Mouse (Mus musculus): Measurements from ENCODE around the gene Pcgf6.
A peak's percentile ranks its signal among the peaks of the same experiment; 100 is the strongest.

Pcgf6 gene

DNA sequence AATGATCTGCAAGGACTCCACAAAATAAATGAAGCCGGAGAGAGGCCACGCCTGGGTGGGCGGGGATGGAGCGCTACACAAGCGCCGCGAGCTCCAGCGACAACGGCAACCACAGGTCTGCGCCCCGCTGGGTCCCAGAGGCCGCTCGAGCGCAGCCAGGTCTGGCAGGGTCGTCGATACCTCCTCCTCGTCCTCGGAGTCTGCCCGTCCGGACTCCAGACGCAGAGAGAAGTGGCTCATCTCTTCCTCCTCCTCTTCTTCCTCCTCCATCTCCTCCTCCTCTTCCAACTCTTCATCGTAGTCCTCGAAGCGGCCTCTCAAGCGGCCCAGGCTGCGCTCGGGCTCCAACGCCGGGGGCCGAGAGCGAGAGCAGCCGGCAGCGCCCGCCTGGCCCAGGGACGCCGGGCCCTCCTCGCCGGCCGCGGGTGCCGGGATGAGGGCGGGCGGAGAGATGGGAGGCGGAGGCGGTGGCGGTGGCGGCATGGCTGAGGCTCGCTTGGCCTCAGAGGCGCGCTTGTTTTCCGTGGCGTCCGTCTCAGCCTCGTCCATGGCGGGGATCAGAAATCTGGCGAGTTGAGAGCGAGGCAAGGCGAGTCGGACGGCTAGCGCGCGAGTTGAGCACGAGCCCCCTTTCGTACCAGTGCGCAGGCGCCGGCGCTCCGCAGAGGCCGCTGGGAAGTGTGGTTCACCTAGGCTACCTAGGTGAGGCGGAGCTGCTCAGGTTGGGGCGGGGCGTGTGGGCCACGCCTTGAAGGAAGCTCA is at the start of gene Pcgf6:
Gene Pcgf6 (minus strand): TSS at position 636 of the 762 bp plus-strand sequence.
- peak; percentile 86 for DNase-seq

DNA sequence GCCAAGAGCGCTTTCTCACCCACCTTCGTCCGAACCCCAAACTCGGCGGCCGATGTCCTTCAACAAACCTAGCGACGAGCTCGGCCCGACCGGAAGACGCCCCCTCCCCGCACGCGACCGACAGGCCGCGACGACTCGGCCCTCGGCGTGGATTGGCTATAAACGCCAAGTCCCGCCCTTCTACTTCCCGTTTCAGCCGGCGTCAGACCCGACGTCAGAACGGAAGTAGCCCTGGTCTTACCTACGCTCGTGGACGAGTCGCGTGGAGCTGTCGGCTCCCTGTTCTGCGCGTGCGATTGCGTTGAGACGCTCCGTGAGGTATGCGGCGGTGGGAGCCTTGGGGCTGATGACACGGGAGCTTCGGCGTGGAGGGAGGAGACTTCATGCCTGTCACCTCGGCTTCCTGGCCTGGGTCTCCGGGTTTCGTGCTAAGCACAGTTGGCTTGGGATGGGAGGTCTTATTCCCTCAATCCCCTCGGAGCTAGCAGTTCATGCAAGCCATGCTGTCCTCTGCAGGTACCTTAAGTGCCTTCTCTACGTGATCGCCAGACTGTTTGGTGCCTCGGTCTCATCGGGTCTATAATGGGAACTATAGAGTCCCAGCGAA is 39.9 kb upstream of the Pcgf6 start, which contains the start of the genes Usmg5 and Pdcd11:
Gene Usmg5 (minus strand): TSS at position 98 of the 607 bp plus-strand sequence.
Gene Pdcd11 (plus strand): TSS at position 219 of the 607 bp plus-strand sequence.
- peak; percentile 95 for DNase-seq

DNA sequence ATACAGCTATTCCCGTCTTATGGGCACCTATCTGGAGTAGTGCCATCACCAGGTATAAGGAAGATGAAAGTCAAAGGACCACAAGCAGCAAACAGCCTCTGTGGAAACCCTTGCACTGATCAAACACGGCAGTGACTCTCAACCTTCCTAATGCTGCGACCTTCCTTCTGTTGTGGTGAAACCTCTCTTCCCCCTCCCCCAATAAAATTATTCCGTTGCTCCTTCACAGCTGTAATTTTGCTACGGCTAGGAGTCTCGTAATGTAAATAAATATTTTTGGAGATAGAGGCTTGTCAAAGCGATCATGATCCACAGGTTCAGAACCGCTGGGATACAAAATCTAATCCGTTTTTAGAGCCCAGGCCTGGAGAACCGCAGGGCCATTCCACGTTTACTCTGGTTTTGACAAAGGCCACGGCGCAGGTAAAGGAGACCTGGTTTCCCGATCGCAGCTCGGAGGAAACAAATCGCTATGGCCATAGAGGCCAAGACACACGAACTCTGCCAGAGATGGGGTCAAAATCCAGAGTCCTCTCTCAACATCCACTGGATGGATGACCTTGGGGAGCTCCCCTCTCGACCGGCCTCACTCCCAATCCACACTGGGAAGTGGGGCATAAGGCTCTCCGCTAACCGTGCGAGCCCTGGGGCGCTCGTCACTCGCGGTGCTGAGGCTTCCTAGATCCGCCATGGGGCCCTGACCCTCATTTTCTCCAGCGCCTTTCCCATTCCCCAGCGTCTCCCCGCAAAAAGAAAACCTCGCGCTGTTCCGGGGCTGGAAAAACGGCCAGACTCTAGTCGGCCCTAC is 39.2 kb upstream of the Pcgf6 start:
- DNase-seq = peak; percentile 27

DNA sequence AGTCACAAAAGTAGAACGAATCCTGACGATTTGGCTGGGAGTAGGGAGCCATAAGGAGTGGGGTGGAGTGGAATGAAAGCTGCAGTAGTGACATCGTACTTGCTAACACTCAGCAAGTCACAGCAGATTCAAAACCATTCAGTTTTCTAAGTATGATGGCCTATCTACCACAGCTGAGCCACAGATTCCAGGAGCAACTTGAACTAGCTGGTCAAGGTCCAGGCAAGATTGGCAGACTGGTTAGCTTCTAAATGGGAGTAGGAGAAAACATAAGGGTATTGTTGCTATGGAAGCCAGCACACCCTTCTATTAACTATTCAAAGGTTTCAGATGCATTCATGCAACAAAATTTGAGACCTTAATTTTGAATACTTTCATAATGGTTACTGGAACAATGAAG is 37.5 kb upstream of the Pcgf6 start:
- no peak for DNase-seq

DNA sequence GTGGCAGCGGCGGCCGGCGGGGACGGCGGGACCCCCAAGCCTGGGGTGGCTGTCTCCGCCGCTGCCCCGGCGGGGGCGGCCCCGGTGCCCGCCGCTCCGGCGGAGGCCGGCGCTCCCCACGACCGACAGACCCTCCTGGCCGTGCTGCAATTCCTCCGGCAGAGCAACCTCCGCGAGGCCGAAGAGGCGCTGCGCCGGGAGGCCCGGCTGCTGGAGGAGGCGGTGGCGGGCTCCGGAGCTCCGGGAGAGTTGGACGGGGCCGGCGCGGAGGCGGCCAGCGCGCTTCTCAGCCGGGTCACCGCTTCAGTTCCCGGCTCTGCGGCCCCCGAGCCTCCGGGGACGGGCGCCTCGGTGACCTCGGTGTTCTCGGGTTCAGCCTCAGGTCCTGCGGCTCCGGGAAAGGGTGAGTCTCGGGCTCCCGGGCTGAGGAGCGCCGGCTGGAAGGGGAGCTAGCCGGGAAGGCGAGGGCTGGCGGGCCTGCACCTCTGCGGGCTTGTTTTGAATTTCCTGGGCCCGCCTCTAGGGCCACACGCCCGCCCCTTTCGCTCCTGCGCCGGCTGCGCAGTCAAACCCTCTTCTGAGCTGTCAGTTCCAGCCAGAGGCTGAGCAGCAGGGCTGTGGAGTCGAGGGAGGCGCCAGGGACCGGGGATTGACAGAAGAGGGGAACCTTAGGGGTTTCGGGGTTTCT is 17.4 kb upstream of the Pcgf6 start:
- peak; percentile 71 for DNase-seq

DNA sequence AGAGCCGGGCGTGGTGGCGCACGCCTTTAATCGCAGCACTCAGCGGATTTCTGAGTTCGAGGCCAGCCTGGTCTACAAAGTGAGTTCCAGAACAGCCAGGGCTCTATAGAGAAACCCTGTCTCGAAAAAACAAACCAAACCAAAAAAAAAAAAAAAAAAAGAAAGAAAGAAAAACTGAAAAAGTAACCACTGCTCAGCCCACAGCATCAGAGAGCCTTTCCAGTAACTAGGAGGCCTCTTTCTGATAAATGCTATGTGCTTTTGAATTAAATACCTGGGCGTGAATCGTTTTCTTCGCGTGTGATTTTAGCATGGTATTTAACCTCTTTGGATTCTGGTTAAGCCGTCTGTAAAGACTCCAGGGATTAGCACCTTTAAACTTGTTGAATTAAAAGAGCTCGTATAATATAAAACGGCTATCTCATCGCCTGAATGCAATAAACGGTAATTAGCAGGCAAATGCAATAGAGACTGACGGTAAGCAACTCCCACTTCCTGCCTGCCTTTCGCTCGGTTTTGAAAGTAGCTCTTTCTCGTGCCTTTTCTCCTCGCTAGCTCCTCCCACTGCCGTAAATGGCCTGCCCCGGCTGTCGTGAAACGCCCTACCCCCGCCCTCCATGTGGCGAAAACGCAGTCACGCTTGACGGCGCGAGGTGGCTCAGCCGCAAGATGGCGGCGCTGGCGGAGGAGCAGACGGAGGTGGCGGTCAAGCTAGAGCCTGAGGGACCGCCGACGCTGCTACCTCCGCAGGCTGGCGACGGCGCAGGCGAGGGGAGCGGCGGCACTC is 16.6 kb upstream of the Pcgf6 start, which contains the start of gene Taf5:
Gene Taf5 (plus strand): TSS at position 651 of the 787 bp plus-strand sequence.
- DNase-seq = peak; percentile 96

DNA sequence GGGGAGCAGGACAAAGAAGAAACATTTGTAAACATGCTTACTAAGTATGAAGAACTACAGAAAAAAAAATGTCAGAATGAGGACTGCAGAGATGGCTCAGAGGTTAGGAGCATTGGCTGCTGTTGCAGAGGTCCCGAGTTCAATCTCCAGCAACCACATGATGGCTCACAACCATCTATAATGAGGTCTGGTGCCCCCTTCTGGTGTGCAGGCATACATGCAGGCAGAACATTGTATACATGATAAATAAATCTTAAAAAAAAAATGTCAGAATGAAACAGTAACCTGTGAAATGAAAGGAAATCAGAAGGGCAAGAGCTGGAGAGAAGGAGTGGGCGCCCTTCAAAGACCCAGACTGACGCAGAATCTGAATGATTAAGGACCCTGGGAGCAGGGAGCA is 15.2 kb upstream of the Pcgf6 start:
- DNase-seq = no peak

DNA sequence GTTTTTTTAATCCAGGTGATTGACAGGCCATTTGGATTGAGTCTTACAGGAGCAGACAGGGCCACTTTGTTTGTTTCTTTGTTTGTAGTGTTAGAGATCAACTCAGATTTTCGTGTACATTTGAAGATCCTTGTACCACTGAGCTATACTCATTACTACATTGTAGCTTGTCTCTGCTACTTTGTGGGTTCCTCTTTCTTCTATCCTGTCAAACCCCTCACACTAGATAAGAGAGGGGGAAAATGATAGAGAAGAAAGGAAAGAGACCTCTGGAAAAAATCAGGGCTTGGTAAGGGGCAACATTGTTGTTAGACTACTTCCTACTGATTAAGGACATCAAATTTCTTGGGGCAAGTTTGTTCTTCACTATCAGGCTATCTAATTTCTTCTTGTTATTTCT is 7.0 kb upstream of the Pcgf6 start:
- no peak for DNase-seq

DNA sequence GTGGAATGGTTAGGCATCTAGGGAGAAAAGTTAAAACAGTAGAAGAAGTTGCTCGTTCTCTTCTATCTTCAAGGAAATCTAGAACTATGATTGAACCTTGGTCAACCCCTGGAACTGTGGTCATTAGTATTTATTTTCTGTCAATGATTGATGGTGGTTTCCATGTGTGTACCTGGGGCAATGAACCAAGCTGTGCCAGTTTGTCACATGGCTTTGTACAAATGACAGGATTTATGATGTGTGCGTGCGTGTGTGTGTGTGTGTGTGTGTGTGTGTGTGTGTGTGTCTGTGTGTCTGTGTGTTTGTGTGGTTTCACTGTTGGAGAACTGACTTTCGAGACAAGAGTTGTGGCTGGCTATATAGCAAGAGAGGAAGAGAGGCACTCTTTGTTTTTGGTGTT is 2.8 kb upstream of the Pcgf6 start:
- DNase-seq = no peak

DNA sequence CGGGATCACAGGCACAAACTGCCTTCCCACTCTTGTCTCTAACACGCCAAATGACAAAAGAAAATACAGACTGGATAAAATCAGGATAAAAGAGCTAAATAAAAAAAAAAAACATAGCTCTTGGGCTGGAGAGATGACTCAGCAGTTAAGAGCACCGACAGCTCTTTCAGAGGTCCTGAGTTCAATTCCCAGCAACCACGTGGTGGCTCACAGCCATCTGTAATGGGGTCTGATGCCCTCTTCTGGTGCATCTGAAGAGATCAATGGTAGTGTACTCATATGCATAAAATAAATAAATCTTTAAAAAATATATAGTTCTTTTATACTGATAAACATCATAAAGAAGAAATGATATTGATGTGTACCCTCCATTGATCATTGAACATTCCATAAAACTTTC is 2.2 kb upstream of the Pcgf6 start:
- DNase-seq = no peak

DNA sequence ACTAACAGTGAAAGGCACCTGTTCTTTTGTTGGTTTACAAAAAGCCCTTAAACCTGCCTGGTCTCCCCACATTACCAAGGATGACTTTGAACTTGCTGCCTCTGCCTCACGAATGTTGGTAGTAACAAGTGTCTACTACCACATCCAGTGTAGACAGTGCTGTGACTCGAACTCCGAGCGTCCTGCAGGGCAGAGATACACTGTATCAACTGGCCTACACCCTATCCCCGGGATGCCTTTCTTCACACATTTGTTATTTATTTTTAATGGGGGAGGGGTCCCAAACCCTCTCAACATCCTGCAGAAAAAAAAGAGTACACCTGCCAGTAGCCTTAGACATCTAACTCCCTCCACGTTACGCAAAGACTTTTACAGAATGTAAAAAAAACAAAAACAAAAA is 866 bp downstream of the Pcgf6 start:
- DNase-seq = peak; percentile 47

DNA sequence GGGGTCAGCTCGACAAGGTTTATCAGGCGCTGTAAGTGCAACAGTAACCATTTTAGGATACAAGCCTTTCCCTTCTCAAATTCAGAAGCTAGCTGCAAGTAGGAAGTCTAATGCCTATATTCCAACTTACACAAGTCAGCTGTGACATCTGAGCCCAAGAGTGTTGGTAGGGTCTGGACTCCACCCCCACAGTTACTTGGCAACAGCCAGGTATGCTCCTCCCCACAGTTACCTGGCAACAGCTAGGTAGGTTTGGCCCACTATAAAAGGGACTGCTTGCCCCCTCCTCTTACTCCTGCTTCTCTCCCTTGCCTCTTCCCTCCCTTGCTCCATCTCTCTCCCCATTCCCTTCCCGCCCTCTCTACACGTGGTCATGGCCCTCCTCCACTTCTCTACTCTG is 1.6 kb downstream of the Pcgf6 start:
- no peak for DNase-seq

DNA sequence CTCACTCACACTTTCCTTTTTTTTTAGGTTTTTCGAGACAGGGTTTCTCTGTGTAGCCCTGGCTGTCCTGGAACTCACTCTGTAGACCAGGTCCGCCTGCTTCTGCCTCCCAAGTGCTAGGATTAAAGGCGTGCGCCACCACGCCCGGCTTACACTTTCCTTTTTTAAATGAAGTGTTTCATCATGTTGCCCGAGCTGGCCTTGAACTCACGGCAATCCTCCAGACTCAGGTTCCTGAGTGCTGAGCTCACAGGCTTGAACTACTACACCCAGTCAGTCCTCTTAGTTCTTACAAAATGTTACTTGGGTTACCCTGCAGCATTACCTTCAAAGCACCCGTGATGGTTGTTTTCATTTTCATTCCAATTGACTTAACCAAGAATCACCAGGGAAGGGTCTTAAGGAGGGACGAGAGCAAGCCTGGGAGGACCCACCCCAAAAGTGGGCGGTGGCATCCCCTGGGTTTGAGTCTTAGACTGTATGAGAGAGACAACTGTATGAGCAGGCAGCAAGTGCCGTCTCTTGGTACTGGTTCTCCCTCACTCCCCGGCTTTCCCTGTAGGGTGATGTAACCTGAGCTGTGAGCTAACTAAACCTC is 3.4 kb downstream of the Pcgf6 start:
- DNase-seq = no peak

DNA sequence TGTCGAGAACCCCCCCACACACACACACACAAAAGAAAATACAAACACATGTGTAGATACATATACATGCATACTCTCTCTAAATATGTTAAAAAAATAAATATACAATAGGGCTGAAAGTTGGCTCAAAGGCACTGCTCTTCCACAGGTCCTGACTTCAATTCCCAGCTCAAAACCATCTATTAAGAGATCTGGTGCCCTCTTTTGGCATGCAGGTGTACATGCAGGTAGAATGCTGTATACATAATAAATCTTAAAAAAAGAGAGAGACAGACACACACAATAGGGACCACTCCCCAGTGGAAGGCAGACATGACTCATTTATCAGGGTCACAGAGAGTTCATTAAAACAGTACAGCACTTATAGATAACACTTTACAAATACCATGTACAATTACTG is 4.4 kb downstream of the Pcgf6 start:
- DNase-seq = no peak

DNA sequence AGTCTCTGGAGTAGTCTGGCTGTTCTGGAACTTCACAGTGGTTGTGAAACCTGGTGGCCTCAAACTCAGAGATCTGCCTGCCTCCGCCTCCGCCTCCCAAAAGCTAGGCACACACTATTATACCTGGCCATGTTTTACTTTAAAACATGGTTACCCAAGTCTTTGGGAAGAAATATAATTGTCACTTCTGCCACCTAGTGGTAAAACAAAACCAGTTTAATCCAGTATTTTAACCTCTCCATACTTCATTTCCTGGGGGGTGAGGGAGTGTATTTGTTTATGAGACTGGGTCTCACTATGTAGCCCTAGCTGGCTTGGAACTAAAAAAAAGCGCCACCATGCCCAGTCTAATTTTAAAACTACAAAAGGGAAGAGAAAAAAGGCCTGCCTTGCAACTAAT is 7.1 kb downstream of the Pcgf6 start:
- no peak for DNase-seq

DNA sequence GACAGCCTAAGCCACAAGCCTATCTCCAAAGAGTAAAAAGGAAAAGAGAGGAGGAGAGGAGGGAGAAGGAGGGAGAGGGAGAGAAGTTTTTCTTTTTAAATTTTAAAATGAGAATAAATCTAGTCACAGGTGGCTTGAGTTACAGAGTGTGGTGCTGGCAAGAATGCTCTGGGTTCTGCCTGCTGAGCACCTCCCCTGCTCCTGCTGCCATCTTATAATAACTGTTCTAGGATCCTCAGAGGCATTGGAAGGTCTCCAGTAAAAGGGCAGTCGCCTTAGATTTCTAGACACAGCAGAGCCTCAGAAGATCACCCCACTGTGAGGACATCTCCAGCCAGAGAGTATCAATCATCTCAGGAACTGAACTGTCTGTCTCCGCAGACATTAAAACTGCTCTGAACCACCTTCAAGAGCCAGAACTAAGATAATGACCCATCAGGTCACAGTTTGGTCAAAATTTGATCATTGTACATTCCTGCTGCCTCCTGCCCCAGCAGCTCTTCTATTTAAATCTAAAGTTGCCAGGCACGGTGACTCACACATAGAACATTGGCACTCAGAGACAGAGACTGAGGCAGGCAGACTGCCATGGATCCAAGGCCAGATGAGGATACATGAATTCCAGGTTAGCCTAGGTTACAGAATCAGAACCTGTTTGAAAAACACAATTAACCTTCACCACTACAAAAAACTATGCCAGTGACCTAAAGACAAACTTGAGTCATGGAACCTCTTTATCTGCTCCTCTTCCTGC is 9.8 kb downstream of the Pcgf6 start:
- DNase-seq = no peak

DNA sequence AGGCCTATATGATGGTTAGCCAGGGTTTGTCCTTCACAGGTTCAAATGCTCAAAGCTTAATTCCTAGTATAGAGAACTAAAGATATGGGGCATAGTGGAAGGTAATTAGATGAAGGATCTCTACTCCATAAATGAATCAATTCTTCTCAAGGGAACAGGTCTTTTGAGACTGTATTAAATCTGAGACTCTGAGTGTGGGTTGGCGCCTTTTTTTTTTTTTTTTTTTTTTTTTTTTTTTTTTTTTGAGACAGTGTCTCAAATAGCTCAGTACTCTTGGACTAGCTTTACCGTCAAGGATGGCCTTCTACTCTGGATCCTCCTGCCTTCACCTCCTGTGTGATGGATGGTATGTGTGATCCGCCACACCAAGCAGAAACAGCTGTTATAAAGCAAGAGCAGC is 14.1 kb downstream of the Pcgf6 start:
- no peak for DNase-seq

DNA sequence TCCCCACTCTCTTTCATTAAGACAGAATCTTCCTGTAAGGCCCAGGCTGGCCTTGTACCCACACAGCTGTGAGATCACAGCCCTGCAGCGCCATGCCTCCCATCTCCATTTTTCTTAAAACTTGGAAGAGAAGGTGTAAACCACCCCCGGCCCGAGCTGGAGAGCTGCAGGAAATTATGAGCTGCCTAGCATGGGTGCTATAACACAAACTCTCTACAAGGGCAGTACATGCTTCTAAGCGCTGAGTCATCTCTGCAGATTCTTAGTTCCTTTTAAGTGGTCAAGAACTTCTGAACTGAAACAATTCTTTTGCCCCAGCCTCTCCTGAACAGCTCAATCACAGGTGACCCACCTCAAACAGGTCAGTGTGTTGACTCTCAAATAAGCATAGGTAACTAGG is 15.8 kb downstream of the Pcgf6 start:
- no peak for DNase-seq

DNA sequence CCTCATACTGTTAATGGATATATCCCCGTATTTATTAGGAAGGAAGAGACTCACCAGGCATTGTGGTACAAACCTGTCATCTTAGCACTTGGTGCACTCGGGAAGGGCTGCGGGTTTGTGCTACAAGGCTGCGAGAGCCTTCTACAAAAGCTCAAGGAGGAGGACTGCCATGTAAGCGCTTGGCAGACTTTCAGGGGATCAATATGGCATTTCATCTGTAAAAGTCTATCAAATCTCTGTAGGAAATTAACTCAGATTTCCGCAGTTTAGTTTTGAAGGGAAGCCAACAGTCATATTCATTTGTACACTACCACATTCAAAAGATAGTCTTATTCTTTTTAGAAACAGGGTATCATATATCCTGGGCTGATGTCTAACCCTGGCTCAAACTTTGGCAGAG is 18.9 kb downstream of the Pcgf6 start:
- no peak for DNase-seq

DNA sequence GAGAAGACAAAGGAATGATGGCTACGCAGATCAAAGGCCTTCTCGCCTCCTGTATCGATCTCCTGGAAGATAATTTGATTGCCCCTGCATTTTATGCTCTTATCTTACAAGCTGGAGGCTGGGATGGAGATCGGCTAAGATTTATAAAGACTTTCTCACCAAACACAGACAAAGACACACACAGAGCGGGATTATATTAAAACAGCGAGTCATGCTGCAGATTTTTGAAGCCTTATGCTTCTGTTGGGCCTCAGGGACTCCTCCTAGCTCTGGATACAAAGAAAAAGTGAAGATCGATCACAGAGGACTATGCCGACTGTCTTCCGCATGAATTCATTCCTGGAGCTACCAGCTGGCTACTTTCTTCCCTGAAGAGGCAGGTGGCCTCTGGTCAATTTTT is 20.9 kb downstream of the Pcgf6 start:
- no peak for DNase-seq

DNA sequence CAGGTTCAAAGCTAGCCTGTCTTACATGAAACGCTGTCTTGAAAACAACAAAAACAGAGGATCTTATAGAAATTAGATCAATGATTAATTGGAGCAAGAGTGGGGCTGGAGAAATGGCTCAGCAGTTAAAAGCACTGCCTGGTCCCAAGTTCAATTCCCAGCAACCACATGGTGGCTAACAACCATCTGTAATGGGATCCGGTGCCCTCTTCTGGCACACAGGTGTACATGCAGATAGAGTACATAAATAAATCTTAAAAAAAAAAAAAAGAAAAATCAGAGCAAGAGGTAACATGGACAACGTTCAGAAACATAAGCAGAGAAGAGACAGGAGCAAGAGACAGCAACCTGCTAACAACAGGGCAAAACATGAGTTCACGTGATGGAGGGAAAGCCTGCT is 24.2 kb downstream of the Pcgf6 start:
- DNase-seq = no peak
